Mouse (Mus musculus): ENCODE results near the gene Oxa1l. TPM values are rescaled to one million over a fixed set of nuclear protein-coding genes. Genes with fewer than 3 reads are reported as not detected.
"Not testable (repeated sequence)": the region's sequence is repeated elsewhere in the genome, so short reads cannot be mapped to it uniquely, and the experiment has no call there.

Gene Oxa1l
- polyA plus RNA-seq, 1 experiment from 2014 or later, result 49.9 TPM

DNA sequence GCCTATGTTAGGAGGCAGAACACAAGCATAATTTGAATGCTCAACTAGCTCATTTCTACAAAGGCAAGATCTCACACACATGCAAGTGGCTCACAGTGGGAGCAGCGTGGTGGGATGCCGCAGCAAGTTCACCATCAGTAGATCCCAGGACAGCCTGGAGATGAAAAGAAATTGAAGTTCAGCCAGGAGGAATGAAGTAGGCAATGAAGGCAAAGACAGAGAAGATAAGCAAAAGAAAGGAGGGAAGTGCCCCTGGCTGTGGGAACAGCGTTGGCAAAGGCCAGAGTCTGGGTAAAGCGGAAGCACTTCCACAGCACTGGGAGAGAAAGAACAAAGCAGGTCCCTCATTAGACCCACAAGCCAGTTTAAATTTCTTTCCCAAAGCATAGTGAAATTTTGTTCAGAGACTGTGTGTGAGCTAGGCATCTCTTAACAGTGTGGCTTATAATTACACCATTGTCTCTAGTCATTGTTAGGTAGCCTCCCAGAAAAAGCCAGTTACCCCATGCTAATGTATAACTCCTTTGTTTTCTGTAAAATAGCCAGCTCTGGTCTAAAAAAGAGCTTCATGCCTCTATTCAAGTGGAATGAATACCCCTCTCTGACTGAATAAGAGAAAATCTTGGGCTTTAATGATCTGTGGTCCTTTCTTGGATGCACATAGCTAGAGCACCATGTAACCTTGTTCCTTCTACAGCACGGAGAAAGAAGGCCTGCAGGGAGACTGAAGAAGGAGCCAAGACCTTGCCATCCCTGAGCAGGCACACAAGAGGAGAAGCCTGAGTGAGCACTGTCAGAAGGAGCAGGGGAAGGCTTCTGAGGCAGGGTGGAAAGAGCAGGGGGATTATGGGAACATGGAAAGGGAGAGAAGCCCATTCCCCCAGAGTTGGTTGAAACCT, 28.2 kb upstream of the Oxa1l start:
- Histone ChIP-seq H3K4me3 (ENCODE audit: low read depth, low read length) (no peak overlapping the region), H3K9ac (replicated peaks; ENCODE audit: low read length) (no peak overlapping the region), H3K27ac (replicated peaks; ENCODE audit: low read depth, low read length) (no peak overlapping the region), H3K4me1 (ENCODE audit: control insufficient read depth, insufficient read depth, low read length) (no peaks in the 10 kb centered on the region), H3K36me3 (replicated peaks; ENCODE audit: control insufficient read depth, insufficient read depth, low read depth, low read length) (no peaks in the 10 kb centered on the region), H3K4me2 (ENCODE audit: low read depth, low read length) (no peak overlapping the region), H3K27me3 (ENCODE audit: control insufficient read depth, insufficient read depth, low read length) (no peaks in the 10 kb centered on the region), H3K9me3 (replicated peaks; ENCODE audit: control insufficient read depth, low read length) (no peaks in the 10 kb centered on the region)
- WGBS, result 53% methylated on average over 5 of the region's 5 CpGs
- ATAC-seq (replicated peaks; ENCODE audit: insufficient number of reproducible peaks, low FRiP score, low TSS enrichment, low read depth), result no peak; the same call in 1 of the 2 replicates
- DNase-seq (ENCODE audit: low spot score), result no peak

DNA sequence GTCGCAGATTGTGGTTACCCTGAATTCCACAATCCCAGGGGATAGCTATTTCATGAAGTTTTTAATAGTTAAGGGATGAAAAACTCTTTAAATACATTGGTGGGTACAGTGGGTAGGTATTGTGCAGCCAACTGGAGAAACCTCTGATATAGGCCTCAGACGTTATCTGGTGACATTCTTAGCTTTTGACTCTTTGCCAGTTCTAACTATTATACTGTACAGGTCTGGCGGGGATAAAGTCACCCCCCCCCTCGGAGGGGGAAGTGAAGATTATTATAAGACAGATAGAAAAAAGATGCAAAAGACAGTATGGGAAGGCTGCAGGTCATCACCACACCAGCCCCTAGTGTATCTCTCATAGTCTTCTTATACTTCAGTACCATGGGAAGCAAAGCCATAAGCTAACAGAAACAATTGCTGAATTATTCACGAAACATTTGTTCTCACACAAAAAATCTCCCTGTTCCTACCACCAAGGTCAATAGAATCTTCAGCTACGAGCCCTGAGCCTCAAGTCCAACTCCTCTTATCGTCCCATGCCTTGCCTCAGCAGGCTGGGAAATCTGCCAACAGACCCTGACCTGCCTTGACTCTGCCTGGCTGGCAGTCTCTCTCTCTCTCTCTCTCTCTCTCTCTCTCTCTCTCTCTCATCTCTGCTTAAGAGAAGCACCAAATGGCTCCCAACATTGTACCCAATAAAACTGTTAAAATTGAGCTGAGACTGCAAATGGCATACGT, 27.0 kb upstream of the Oxa1l start:
- Histone ChIP-seq H3K27me3 (ENCODE audit: control insufficient read depth, insufficient read depth, low read length) (no peaks in the 10 kb centered on the region), H3K4me2 (ENCODE audit: low read depth, low read length) (no peak overlapping the region), H3K4me3 (ENCODE audit: low read depth, low read length) (no peak overlapping the region), H3K36me3 (replicated peaks; ENCODE audit: control insufficient read depth, insufficient read depth, low read depth, low read length) (no peaks in the 10 kb centered on the region), H3K9me3 (replicated peaks; ENCODE audit: control insufficient read depth, low read length) (no peaks in the 10 kb centered on the region), H3K27ac (replicated peaks; ENCODE audit: low read depth, low read length) (no peak overlapping the region), H3K4me1 (ENCODE audit: control insufficient read depth, insufficient read depth, low read length) (no peaks in the 10 kb centered on the region), H3K9ac (replicated peaks; ENCODE audit: low read length) (no peak overlapping the region)
- DNase-seq (ENCODE audit: low spot score) (no peak), ATAC-seq (replicated peaks; ENCODE audit: insufficient number of reproducible peaks, low FRiP score, low TSS enrichment, low read depth) (no peak)
- 84% methylated on average over 8 of the region's 8 CpGs for WGBS

DNA sequence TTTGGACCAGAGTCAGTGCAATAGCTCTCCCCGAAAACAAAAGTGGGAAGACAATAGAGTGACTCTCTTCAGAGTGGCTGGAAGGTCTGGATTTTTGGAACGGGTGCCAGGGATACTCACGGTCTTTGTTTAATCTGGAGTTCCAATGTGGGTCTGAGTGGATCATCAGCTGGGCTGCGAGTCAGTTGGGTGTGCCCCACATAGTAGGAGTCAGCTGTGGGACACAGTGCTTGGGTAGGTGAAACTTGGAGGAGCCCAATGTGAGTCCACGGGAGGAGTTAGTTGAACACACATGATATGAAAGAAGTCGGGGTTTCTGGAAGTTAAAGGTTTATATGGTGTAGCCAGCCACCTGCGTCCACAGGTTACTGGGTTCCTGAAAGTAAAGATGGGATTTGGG, 19.8 kb upstream of the Oxa1l start:
- ATAC-seq (replicated peaks; ENCODE audit: insufficient number of reproducible peaks, low FRiP score, low TSS enrichment, low read depth), result no peak
- Histone ChIP-seq H3K9me3 (replicated peaks; ENCODE audit: control insufficient read depth, low read length) (no peaks in the 10 kb centered on the region), H3K4me1 (ENCODE audit: control insufficient read depth, insufficient read depth, low read length) (no peaks in the 10 kb centered on the region), H3K27ac (replicated peaks; ENCODE audit: low read depth, low read length) (no peak overlapping the region), H3K4me3 (ENCODE audit: low read depth, low read length) (no peak overlapping the region), H3K36me3 (replicated peaks; ENCODE audit: control insufficient read depth, insufficient read depth, low read depth, low read length) (no peaks in the 10 kb centered on the region), H3K4me2 (ENCODE audit: low read depth, low read length) (no peak overlapping the region), H3K9ac (replicated peaks; ENCODE audit: low read length) (no peak overlapping the region), H3K27me3 (ENCODE audit: control insufficient read depth, insufficient read depth, low read length) (no peaks in the 10 kb centered on the region)
- DNase-seq (ENCODE audit: low spot score), result no peak
- WGBS, result 60% methylated on average over 7 of the region's 7 CpGs

DNA sequence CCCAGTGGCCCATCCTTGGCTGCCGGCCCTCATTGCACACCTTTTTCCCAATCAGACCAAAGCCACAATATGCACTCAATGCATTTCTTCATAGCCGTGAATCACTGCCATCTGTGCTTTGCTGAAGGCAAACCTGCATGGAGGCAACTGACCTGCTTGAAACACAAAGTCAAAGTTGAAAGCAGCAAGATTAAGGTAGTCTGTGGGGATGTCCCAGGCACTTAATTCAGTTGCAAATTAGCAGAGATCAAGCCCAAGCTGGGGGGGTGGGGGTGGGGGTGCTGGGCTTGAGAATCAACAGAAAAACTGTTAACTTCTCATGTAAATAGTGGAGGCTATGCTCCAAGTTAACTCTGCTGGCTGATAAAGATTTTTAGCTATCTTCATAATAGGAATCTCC, 18.8 kb upstream of the Oxa1l start:
- 32% methylated on average over 2 of the region's 2 CpGs for WGBS
- H3K4me2 ChIP-seq (ENCODE audit: low read depth, low read length); H3K36me3 ChIP-seq (replicated peaks; ENCODE audit: control insufficient read depth, insufficient read depth, low read depth, low read length); ATAC-seq (replicated peaks; ENCODE audit: insufficient number of reproducible peaks, low FRiP score, low TSS enrichment, low read depth); H3K4me1 ChIP-seq (ENCODE audit: control insufficient read depth, insufficient read depth, low read length); H3K9me3 ChIP-seq (replicated peaks; ENCODE audit: control insufficient read depth, low read length); H3K27ac ChIP-seq (replicated peaks; ENCODE audit: low read depth, low read length); DNase-seq (ENCODE audit: low spot score); H3K9ac ChIP-seq (replicated peaks; ENCODE audit: low read length); H3K27me3 ChIP-seq (ENCODE audit: control insufficient read depth, insufficient read depth, low read length); H3K4me3 ChIP-seq (ENCODE audit: low read depth, low read length): not testable (repeated sequence)

DNA sequence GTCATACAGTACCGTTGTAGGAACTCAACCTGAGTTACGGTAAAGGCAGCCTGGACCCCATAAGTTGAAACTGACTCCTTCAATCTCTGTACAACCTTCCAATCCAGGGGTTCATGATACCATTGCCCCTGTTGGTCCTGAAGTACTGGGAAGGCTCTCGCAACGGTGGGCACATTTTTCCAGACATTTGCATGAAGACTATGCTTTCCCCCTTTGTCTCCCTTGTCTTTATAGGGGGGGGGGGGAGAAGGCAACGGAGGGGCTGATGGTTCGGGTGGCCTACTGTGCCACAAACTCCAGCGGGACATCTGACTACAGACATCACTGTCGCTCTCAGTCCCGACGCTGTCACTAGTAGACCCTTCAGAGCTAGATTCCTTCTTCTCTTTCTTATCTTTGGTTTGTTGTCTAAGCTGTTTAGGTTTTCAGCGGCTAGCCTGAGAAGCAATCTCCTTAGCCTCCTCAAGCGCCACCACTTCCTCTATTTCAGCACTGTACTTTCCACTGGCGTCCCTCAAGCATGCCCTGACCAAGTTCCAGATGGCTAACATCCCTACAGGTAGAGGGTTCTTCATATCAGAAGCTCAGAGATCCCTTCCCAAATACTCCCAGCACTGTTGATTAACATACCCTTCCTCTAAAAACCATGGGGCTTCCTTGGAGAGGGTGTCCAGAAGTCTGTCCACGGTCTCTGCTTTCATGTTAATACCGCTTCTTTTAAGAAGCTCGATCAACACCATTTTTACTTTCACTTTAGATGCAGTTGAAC, 9.7 kb upstream of the Oxa1l start:
- not testable (repeated sequence) for H3K27me3 ChIP-seq (ENCODE audit: control insufficient read depth, insufficient read depth, low read length); H3K27ac ChIP-seq (replicated peaks; ENCODE audit: low read depth, low read length); H3K4me3 ChIP-seq (ENCODE audit: low read depth, low read length); H3K9me3 ChIP-seq (replicated peaks; ENCODE audit: control insufficient read depth, low read length); H3K4me1 ChIP-seq (ENCODE audit: control insufficient read depth, insufficient read depth, low read length); H3K9ac ChIP-seq (replicated peaks; ENCODE audit: low read length); H3K4me2 ChIP-seq (ENCODE audit: low read depth, low read length); H3K36me3 ChIP-seq (replicated peaks; ENCODE audit: control insufficient read depth, insufficient read depth, low read depth, low read length); DNase-seq (ENCODE audit: low spot score); ATAC-seq (replicated peaks; ENCODE audit: insufficient number of reproducible peaks, low FRiP score, low TSS enrichment, low read depth)
- WGBS, result 90% methylated on average over 16 of the region's 16 CpGs

DNA sequence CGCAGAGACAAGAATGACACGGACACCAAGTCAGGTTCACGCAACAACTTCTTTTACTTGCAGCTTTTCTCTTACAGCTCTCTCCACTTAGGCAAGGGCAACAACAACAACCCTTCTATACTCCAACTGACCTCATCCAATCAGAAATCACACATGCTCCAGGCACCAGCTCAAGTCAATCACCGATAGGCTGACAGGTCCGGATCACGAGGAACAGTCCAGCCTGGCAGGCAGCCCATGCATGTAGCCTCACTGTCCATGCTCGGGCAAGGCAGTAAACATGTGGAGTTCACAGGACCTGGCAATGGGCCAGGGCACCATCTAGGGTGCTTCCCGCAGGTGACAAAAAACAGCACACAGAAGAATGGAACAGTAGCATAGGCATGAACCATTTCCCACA, 8.3 kb upstream of the Oxa1l start:
- 93% methylated on average over 8 of the region's 8 CpGs for WGBS
- H3K27ac ChIP-seq (replicated peaks; ENCODE audit: low read depth, low read length), result no peak overlapping the region
- H3K4me1 ChIP-seq (ENCODE audit: control insufficient read depth, insufficient read depth, low read length), result no peaks in the 10 kb centered on the region
- H3K4me3 ChIP-seq (ENCODE audit: low read depth, low read length), result no peak overlapping the region
- no peaks in the 10 kb centered on the region for H3K9me3 ChIP-seq (replicated peaks; ENCODE audit: control insufficient read depth, low read length)
- H3K36me3 ChIP-seq (replicated peaks; ENCODE audit: control insufficient read depth, insufficient read depth, low read depth, low read length), result no peaks in the 10 kb centered on the region
- ATAC-seq (replicated peaks; ENCODE audit: insufficient number of reproducible peaks, low FRiP score, low TSS enrichment, low read depth) (no peak), DNase-seq (ENCODE audit: low spot score) (no peak)
- H3K27me3 ChIP-seq (ENCODE audit: control insufficient read depth, insufficient read depth, low read length), result no peaks in the 10 kb centered on the region
- H3K4me2 ChIP-seq (ENCODE audit: low read depth, low read length), result no peak overlapping the region
- H3K9ac ChIP-seq (replicated peaks; ENCODE audit: low read length), result no peak overlapping the region

DNA sequence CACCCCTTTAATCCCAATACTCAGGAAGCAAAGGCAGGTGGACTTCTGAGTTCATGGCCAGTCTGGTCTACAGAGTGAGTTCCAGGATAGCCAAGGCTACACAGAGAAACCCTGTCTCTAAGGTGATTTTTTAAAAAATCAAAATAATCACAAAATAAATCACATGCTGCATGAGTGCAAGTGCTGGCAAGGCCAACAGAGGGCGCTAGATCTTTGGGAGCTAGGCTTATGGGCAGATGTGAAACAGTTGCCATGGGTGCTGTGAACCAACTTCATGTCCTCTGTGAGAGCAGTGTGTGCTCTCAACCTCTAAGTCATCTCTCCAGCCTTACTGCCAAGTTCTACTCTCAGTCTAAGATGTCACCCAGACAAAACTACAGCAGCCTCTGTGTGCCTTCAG, 6.2 kb upstream of the Oxa1l start:
- no peak overlapping the region for H3K4me2 ChIP-seq (ENCODE audit: low read depth, low read length)
- ATAC-seq (replicated peaks; ENCODE audit: insufficient number of reproducible peaks, low FRiP score, low TSS enrichment, low read depth) (no peak), DNase-seq (ENCODE audit: low spot score) (no peak)
- no peak overlapping the region for H3K27ac ChIP-seq (replicated peaks; ENCODE audit: low read depth, low read length)
- H3K27me3 ChIP-seq (ENCODE audit: control insufficient read depth, insufficient read depth, low read length), result no peaks in the 10 kb centered on the region
- no peaks in the 10 kb centered on the region for H3K9me3 ChIP-seq (replicated peaks; ENCODE audit: control insufficient read depth, low read length)
- no peak overlapping the region for H3K9ac ChIP-seq (replicated peaks; ENCODE audit: low read length)
- H3K4me3 ChIP-seq (ENCODE audit: low read depth, low read length), result no peak overlapping the region
- H3K4me1 ChIP-seq (ENCODE audit: control insufficient read depth, insufficient read depth, low read length), result no peaks in the 10 kb centered on the region
- WGBS, result 25% methylated on average over 1 of the region's 1 CpGs
- H3K36me3 ChIP-seq (replicated peaks; ENCODE audit: control insufficient read depth, insufficient read depth, low read depth, low read length), result no peaks in the 10 kb centered on the region
